Mouse (Mus musculus): ENCODE results near the gene Trappc2. TPM values are rescaled to one million over a fixed set of nuclear protein-coding genes. Genes with fewer than 3 reads are reported as not detected.

The Trappc2 gene
- 32.4 and 39.8 TPM in 2 replicates for polyA plus RNA-seq (2016; fragmentation: Nextera tagmentation; extraction: Ambion mirVana)

- H3K27ac ChIP-seq, result peak within 1 kb of the TSS; percentile 91
- DNase-seq (ENCODE audit: low spot score), result peak; percentile 80
- H3K36me3 ChIP-seq, result no peaks in the 10 kb centered on the region
- H3K4me1 ChIP-seq, result no peaks in the 10 kb centered on the region
- no peaks in the 10 kb centered on the region for H3K9me3 ChIP-seq
- 13% methylated on average over 36 of the region's 36 CpGs for WGBS
- peak within 1 kb of the TSS; percentile 74 for H3K4me3 ChIP-seq
- H3K27me3 ChIP-seq (ENCODE audit: insufficient read depth, poor library complexity, severe bottlenecking), result peaks cover 20% of the 10 kb centered on the region
Observed at GRCm38 (mm10) chrX:166440036-166440615, at the start of gene Trappc2. TSS of gene Trappc2 (plus strand) at chrX:166440574.

- Histone ChIP-seq H3K36me3 (no peaks in the 10 kb centered on the region), H3K27me3 (ENCODE audit: insufficient read depth, poor library complexity, severe bottlenecking) (no peaks in the 10 kb centered on the region), H3K4me3 (no peak overlapping the region), H3K27ac (no peak overlapping the region), H3K9me3 (no peaks in the 10 kb centered on the region), H3K4me1 (no peaks in the 10 kb centered on the region)
- WGBS, result 71% methylated on average over 1 of the region's 1 CpGs
- no peak for DNase-seq (ENCODE audit: low spot score)
Observed at GRCm38 (mm10) chrX:166393753-166394152, 46.6 kb upstream of the Trappc2 start.

GRCm38 (mm10) chrX:166407865-166408264, 32.5 kb upstream of the Trappc2 start:
- H3K27ac ChIP-seq, result no peak overlapping the region
- H3K4me1 ChIP-seq, result no peaks in the 10 kb centered on the region
- H3K36me3 ChIP-seq, result peaks cover 19% of the 10 kb centered on the region; the same call in 1 of the 2 replicates
- no peak for DNase-seq (ENCODE audit: low spot score)
- H3K9me3 ChIP-seq, result no peaks in the 10 kb centered on the region
- H3K27me3 ChIP-seq (ENCODE audit: insufficient read depth, poor library complexity, severe bottlenecking), result peaks cover 4% of the 10 kb centered on the region; the same call in 1 of the 2 replicates
- H3K4me3 ChIP-seq, result no peak overlapping the region

GRCm38 (mm10) chrX:166416196-166416595, 24.2 kb upstream of the Trappc2 start:
- 91% methylated on average over 6 of the region's 6 CpGs for WGBS
- H3K4me1 ChIP-seq, result no peaks in the 10 kb centered on the region

GRCm38 (mm10) chrX:166434812-166435211, 5.6 kb upstream of the Trappc2 start:
- Histone ChIP-seq H3K9me3 (no peaks in the 10 kb centered on the region), H3K27ac (no peak overlapping the region), H3K36me3 (no peaks in the 10 kb centered on the region), H3K4me3 (no peak overlapping the region), H3K4me1 (no peaks in the 10 kb centered on the region), H3K27me3 (ENCODE audit: insufficient read depth, poor library complexity, severe bottlenecking) (no peaks in the 10 kb centered on the region; the same call in 1 of the 2 replicates)
- no peak for DNase-seq (ENCODE audit: low spot score)
- 81% methylated on average over 2 of the region's 2 CpGs for WGBS

More at GRCm38 (mm10) chrX:166416196-166416595, 24.2 kb upstream of the Trappc2 start:
- no peak overlapping the region for H3K27ac ChIP-seq
- DNase-seq (ENCODE audit: low spot score), result no peak
- no peaks in the 10 kb centered on the region for H3K27me3 ChIP-seq (ENCODE audit: insufficient read depth, poor library complexity, severe bottlenecking)
- no peaks in the 10 kb centered on the region for H3K36me3 ChIP-seq
- H3K9me3 ChIP-seq, result no peaks in the 10 kb centered on the region
- no peak overlapping the region for H3K4me3 ChIP-seq

GRCm38 (mm10) chrX:166440616-166441063, 266 bp downstream of the Trappc2 start, which contains the start of gene Ofd1:
TSS of gene Ofd1 (minus strand) at chrX:166440704.
- Histone ChIP-seq H3K27ac (peak within 1 kb of the TSS; percentile 91), H3K4me3 (peak within 1 kb of the TSS; percentile 74), H3K9me3 (no peaks in the 10 kb centered on the region), H3K4me1 (no peaks in the 10 kb centered on the region), H3K36me3 (no peaks in the 10 kb centered on the region), H3K27me3 (ENCODE audit: insufficient read depth, poor library complexity, severe bottlenecking) (peaks cover 20% of the 10 kb centered on the region)
- DNase-seq (ENCODE audit: low spot score), result peak; percentile 88
- 16% methylated on average over 44 of the region's 44 CpGs for WGBS

GRCm38 (mm10) chrX:166444552-166444951, 4.2 kb downstream of the Trappc2 start:
- Histone ChIP-seq H3K9me3 (no peaks in the 10 kb centered on the region), H3K4me1 (no peaks in the 10 kb centered on the region), H3K4me3 (no peak overlapping the region), H3K27ac (no peak overlapping the region), H3K36me3 (no peaks in the 10 kb centered on the region), H3K27me3 (ENCODE audit: insufficient read depth, poor library complexity, severe bottlenecking) (peaks cover 20% of the 10 kb centered on the region)
- no peak for DNase-seq (ENCODE audit: low spot score)
- WGBS, result 76% methylated on average over 3 of the region's 3 CpGs

- 76% methylated on average over 6 of the region's 6 CpGs for WGBS
- Histone ChIP-seq H3K27ac (no peak overlapping the region), H3K9me3 (no peaks in the 10 kb centered on the region), H3K4me1 (no peaks in the 10 kb centered on the region), H3K36me3 (peaks cover 20% of the 10 kb centered on the region; the same call in 1 of the 2 replicates), H3K27me3 (ENCODE audit: insufficient read depth, poor library complexity, severe bottlenecking) (no peaks in the 10 kb centered on the region), H3K4me3 (no peak overlapping the region)
- no peak for DNase-seq (ENCODE audit: low spot score)
Observed at GRCm38 (mm10) chrX:166453532-166453931, 13.2 kb downstream of the Trappc2 start.

- Histone ChIP-seq H3K27me3 (ENCODE audit: insufficient read depth, poor library complexity, severe bottlenecking) (no peaks in the 10 kb centered on the region), H3K27ac (no peak overlapping the region), H3K4me1 (no peaks in the 10 kb centered on the region), H3K36me3 (peaks cover 20% of the 10 kb centered on the region; the same call in 1 of the 2 replicates), H3K9me3 (no peaks in the 10 kb centered on the region), H3K4me3 (no peak overlapping the region)
- 73% methylated on average over 3 of the region's 3 CpGs for WGBS
- no peak for DNase-seq (ENCODE audit: low spot score)
Observed at GRCm38 (mm10) chrX:166454331-166454730, 14.0 kb downstream of the Trappc2 start.

GRCm38 (mm10) chrX:166455525-166455924, 15.2 kb downstream of the Trappc2 start:
- Histone ChIP-seq H3K27ac (no peak overlapping the region), H3K4me3 (no peak overlapping the region), H3K27me3 (ENCODE audit: insufficient read depth, poor library complexity, severe bottlenecking) (no peaks in the 10 kb centered on the region), H3K9me3 (no peaks in the 10 kb centered on the region), H3K4me1 (no peaks in the 10 kb centered on the region), H3K36me3 (peaks cover 20% of the 10 kb centered on the region; the same call in 1 of the 2 replicates)
- no peak for DNase-seq (ENCODE audit: low spot score)
- WGBS, result 79% methylated on average over 1 of the region's 1 CpGs

GRCm38 (mm10) chrX:166468321-166468720, 27.9 kb downstream of the Trappc2 start:
- no peak overlapping the region for H3K4me3 ChIP-seq
- no peaks in the 10 kb centered on the region for H3K4me1 ChIP-seq
- H3K9me3 ChIP-seq, result no peaks in the 10 kb centered on the region
- H3K27ac ChIP-seq, result no peak overlapping the region
- 96% methylated on average over 7 of the region's 7 CpGs for WGBS
- no peak for DNase-seq (ENCODE audit: low spot score)
- 0 out of 2 replicates have a peak, but pooled peaks cover 6% of the 10 kb centered on the region for H3K36me3 ChIP-seq
- H3K27me3 ChIP-seq (ENCODE audit: insufficient read depth, poor library complexity, severe bottlenecking), result no peaks in the 10 kb centered on the region

- no peak overlapping the region for H3K4me3 ChIP-seq
- H3K27me3 ChIP-seq (ENCODE audit: insufficient read depth, poor library complexity, severe bottlenecking), result no peaks in the 10 kb centered on the region
- no peak overlapping the region for H3K27ac ChIP-seq
- 77% methylated on average over 6 of the region's 6 CpGs for WGBS
- peaks cover 2% of the 10 kb centered on the region; the same call in 1 of the 2 replicates for H3K36me3 ChIP-seq
- H3K9me3 ChIP-seq, result no peaks in the 10 kb centered on the region
- H3K4me1 ChIP-seq, result no peaks in the 10 kb centered on the region
- no peak for DNase-seq (ENCODE audit: low spot score)
Observed at GRCm38 (mm10) chrX:166472612-166473011, 32.2 kb downstream of the Trappc2 start.

GRCm38 (mm10) chrX:166477393-166477792, 37.0 kb downstream of the Trappc2 start:
- Histone ChIP-seq H3K4me1 (no peaks in the 10 kb centered on the region), H3K36me3 (no peaks in the 10 kb centered on the region; the same call in 1 of the 2 replicates), H3K27me3 (ENCODE audit: insufficient read depth, poor library complexity, severe bottlenecking) (no peaks in the 10 kb centered on the region), H3K9me3 (no peaks in the 10 kb centered on the region), H3K27ac (no peak overlapping the region), H3K4me3 (no peak overlapping the region)
- 78% methylated on average over 6 of the region's 6 CpGs for WGBS
- DNase-seq (ENCODE audit: low spot score), result no peak

All from heart, embryonic 10.5 days (tissue).